Mouse (Mus musculus) left cerebral cortex, adult 9 months (tissue): ENCODE results near the gene Nanos3.

Experiments
- DNase-seq, 2 experiments: peaks; one replicate each; pipeline ENCODE4 v3.0.0; 2022; ENCODE audit warnings: low spot score in 2 of 2

Gene Nanos3

DNA sequence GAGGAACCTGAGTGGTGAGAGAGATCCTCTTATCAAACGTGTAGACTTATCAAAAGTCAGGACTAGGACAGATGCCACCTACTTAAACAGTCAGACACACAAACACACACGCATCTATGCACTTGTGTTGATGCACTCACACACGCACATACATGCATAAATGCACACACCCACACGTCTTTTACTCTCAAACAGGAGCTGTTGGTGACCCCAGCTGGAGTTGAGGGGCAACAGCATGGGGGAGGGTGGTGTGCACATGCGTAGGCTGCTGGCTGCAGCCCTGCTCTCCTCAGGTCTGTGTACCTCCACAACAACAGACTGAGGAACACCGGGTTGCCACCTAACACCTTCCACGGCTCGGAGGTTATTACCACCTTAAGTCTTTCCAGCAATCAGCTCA, 56.7 kb downstream of the Nanos3 start:
- DNase-seq = no peak

DNA sequence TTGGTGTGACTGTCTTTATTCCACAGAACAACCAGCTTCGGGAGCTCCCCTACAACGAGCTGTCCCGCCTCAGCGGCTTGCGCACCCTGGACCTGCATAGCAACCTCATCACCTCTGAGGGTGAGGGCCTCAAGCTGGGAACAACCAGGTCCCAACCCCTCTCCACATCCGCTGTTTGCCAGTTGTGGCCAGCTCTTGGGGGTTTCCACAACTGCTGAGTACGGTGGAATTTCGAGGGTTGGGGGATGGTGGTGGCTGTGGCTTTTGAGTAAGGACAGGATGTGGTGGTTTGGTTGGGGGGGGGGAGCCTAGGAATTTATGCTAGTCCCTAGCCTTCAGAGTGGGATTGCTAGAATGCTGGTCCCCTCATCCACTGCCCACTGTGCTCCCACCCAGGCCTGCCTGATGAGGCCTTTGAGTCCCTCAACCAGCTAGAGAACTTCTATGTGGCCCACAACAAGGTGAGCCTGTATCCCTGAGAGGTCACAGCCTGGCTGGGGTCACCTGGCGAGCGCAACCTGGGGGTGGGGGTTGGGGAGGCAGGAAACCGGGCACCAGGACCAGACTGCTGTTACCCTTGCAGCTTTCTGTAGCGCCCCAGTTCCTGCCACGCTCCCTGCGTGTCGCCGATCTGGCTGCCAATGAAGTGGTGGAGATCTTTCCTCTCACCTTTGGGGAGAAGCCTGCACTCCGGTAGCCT, 57.7 kb downstream of the Nanos3 start:
- DNase-seq = no peak

DNA sequence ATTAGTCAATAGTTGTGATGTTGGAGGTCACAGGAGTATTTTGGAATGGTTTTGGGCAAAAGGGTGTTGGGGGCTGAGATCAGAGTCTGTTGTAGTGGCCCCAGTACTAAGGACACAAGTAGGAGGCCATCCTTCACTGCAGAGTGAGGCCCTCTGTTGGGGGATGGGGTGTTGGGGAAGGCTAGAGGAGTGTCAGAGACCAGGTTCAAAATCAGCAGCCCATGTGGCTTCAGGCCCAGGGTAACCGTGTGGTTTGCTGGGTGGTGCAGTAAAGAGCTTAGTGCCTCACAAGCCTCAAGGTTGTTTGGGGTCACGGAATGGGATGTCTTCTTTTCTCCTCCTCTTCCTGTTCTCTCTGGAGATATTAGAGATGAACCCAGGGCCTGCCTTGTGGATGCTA, 58.3 kb downstream of the Nanos3 start:
- DNase-seq = no peak

DNA sequence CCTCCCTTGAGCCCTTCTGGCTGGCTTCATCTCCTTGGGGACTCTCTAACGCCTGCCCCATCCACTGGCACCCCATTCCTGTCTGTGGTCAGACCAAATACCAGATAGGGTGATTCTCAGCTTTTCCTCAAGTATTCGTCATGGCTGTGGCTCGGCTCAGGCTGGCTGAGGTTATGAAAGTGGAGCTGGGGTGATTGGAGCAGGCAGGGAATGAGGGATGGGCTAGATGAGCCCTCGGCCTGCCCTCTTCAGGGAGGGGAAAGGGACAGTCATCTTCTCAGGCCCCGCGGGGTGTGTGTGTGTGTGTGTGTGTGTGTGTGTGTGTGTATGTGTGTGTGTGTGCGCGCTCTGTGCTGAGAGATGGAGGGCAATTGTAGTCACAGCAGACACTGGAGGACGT, 59.4 kb downstream of the Nanos3 start, which contains the start of gene Podnl1:
Gene Podnl1, plus strand, starts transcription at position 334 of the 400 bp plus-strand sequence.
- no peak for DNase-seq
